Mouse (Mus musculus): ENCODE measurements around the gene Dab2ip.

The Dab2ip gene

DNA sequence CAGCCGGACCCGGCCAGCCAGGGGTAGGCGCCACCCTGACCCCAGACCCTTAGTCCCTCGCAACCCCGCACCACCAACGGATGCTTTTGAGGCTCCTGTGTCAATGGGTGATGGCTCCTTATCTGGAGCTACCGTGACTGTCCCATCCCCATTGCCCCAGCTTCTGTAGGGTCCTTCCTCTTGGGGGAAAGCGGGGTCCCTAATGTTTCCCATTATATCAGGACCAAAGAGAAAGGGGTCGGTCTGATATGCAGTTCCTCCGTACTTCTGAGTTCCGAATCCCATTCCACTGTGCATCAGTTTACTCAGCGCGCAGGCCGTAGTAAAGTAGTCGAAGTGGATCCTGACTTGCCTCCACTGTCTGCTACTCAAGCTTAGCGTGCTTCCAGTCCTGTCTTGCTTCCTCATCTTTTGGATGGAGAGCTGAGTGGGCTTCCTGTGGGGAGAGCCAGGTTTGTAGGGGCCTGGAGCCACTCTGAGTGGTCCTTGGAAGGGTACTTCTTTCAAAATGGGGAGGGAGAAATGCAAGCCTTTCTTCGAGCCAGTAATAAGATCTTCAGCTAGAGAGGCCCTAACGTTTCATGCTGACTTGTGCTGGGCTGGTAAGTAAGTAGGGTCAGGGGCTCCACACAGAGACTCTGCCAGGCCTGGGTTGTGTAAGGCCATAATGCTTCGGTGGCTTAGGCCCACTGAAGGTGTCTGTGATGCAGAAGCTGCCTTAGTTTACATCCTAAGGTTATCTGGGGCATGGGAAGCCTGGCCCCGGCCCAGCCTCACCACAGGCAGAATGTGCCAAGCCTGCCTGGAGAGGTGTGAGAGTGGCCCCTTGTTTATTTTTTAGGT, 64.4 kb downstream of the Dab2ip start:
- DNase-seq (ENCODE audit: low spot score in 2 of 2): no peak

DNA sequence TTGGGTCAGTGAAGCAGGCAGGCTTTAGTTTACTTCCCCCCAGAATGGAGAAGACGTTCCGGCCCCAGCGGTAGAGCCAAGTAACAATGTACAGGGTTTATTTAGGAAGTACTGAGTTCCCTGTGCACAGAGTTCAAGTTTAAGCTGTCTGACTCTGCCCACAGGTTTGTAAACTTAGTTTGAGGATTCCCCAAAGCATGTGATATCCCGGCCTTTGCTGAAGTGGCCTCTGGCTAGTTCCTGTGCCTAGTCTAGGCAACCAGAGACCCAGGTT, 65.0 kb downstream of the Dab2ip start:
- DNase-seq (ENCODE audit: low spot score in 2 of 2): peak in 1 of 2 experiments; percentile 16

DNA sequence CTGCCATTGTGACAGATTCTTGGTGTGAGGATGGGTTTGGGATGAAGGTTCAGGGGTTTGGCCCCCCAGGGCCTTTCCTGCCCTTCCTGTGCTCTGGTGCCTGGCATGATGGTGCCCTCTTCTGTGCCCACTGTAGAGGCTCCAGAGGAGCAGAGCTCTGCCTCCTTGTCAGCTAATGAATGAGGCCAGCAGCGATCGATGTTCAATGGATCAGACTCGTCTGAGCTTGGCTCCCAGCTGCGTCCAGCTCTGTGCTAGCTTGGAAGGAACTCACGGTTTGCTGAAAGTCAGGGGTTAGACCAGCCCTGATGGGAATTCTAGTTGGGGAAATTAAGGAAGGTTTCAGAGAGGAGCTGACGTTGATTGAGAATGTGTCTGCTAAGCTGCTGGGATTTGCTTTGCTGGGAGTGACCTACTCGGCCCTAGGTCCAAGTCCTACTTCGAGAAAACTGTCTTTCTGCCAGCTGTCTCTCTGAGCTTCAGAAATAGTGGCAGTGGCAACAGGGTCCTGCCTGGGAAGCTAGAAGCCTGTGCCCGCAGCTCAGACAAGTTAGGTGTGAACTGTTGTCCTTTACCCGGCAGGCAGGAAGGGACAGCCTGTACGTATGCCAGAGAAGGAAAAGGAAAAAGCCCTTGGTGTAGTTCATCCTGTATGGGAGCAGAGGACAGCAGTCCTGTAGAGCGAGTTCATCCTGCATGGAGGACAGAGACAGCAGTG, 65.5 kb downstream of the Dab2ip start:
- no peak for DNase-seq (ENCODE audit: low spot score in 2 of 2)

DNA sequence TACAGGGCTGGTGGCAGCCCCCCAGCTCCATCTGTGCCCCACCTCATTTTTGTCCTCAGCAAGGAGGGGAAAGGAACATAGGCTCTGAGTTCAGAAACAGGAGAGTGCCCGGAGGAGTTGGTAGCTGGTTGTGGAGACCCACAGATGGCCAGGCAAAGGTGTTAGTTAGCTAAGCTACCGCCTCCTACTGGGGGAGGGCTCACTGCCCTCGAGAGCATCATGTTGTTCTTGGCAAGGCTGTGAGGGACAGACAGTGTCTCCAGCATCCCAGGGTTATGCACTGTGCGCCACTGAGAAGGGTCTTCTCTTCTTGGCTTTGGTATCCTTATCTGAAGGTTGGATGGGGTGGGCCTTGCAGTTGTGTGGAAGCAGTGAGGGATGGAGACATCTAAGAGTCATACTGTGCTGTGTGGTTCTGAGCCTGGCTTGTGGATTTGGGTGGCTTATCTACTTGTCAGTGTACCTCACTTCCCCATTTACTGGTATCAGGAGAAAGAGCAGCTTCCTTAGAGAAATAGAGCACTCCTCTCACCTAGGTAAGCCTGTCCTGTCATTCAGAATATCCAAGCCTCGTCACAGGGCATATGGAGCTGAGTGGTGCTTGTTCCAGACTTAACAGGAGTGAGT, 66.4 kb downstream of the Dab2ip start:
- DNase-seq (ENCODE audit: low spot score in 2 of 2): no peak

DNA sequence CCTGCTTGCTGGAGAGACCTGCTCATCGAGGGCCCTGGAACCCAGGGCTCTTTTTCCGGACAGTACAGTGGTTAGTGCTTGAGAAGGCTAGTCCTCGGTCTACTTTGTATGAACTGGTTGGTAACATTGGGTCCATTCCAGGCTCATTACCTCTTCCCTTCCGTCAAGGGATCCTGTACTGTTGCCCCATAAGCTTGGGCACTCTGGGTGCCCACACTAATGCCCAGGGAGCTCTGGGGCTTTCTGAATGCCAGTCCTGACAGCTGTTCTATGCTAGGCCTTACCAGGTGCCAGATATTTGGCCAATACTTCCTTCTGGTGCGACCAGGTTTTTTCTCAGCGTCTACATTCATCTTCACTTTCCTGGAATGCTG, 66.9 kb downstream of the Dab2ip start:
- DNase-seq (ENCODE audit: low spot score in 2 of 2): no peak

DNA sequence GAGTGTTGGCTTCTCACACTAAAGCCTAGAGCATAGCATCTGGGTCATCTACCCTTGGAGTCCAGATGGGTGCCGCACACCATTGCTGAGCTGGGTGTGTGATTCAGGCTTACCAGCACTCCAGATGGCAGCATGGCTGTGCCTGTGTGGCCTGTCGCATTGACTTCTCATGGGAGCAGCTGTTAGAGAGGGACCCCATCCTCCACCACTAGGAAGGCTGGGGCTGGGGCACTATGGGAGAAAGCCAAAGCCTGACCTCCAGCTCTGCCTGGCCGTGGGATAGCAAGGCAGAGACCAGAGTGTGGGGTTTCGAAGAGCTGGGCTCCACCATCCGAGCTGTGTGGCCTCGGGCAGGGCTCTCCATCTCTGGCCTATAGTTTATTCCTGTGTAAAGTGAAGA, 67.5 kb downstream of the Dab2ip start:
- no peak for DNase-seq (ENCODE audit: low spot score in 2 of 2)

DNA sequence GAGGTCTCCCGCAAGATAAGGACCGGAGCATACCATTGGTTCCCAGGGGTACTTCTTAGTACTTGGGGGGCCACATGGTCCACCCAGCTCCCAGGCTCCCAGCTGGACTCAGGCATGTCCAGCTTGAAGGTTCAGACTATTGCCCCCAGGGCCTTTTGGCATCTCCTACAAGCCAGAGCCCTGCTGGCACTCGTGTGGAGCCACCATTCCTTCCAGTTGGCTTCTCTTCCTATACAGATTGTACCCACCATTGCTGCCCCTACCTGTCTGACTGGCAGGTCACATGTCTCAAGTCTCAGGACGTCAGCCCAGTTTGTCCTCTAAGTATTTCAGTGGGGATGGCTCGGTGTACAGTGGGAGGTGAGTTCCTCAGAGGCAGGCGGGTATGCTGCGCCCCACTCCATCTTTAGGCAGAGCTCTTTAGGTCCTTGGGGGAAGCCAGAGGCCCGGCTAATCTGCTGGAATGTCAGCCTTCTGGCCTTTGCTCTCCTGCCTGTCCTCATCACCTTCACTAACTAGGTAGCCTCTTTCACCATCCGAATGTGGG, 68.2 kb downstream of the Dab2ip start:
- no peak for DNase-seq (ENCODE audit: low spot score in 2 of 2)

DNA sequence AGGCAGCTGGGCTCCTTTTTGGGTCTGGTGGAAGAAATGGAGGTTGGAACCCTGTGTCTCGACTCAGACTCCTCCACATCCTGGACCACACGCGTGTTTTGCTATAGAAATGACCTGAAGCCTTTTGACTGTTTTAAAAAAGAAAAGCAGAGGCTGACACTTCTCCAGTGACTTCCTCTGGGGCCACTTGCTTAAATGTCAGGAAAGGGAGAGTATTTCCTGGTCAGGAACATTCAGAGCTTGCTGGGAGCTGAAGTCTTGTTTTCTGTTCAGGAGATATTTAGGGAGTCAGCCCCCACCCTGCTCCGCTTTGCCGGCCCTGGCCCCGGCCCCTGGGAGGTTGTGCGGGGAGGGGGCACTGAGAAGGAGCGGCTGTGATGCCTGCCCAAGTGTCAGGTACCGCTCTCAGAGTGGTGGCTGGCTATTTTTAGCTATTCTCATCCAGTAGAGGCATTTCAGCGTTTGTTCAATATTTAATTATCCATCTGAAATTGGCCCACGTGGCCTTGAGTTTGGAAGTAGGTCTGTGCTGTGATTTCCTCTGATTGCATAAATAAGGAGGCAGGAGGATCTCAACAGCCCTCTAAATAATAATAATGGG, 69.3 kb downstream of the Dab2ip start:
- DNase-seq (ENCODE audit: low spot score in 2 of 2): no peak

DNA sequence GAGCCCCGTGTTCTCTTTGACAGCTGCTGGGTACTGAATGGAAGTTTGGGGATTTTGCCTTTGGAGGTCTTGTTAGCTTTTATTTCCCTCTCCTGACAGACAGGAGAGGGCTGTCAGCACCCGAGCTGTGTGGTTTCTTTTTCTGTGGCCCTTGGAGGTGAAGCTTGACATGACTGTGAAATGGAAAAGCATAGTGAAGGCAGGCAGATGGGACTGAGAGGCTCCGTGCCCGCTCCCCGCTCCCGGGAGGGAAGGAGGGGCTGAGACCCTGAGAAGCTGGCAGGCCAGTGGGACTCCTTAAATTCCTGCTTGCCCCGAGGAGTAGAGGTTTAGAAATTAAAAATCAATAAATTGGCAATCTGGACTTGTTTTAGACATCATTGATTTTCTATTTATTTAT, 70.0 kb downstream of the Dab2ip start:
- no peak for DNase-seq (ENCODE audit: low spot score in 2 of 2)

DNA sequence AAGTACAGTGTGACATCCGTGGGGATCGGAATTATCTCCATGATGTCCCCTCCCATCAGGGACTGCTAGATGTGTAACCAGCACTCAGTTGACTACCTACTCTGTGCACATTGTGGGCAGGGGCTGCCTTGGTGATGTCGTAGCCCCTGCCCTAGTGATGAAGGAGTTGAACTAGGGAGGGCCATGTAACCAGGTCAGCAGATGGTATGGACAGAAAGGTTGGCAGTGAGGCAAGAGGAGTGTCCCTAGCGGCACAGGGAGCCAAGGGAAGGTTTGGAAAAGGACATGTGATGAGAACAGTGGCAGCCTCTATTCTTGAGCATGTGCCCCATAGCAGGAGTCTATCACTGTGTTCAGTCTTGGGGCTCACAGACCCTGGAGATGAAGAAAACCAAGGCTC, 70.6 kb downstream of the Dab2ip start:
- no peak for DNase-seq (ENCODE audit: low spot score in 2 of 2)

DNA sequence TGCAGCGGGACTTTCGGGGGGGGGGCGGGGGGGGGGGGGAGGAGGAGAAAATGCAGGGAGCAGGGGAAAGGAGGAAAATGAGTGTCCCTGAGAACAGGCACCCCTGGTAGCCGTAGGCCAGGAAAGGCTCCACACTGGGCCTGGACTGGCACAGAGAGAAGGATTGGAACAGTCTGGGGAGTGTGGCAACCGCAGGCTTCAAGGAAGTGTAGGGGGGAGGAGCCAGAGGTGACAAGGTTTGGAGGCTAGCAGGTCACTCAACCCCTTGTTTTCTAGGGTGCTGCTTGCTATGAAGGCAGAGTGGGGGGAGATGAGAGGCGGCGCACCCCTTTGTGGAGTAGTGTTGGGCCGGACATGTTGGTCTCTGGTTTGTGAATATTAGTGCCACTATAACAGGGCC, 71.1 kb downstream of the Dab2ip start:
- no peak for DNase-seq (ENCODE audit: low spot score in 2 of 2)

DNA sequence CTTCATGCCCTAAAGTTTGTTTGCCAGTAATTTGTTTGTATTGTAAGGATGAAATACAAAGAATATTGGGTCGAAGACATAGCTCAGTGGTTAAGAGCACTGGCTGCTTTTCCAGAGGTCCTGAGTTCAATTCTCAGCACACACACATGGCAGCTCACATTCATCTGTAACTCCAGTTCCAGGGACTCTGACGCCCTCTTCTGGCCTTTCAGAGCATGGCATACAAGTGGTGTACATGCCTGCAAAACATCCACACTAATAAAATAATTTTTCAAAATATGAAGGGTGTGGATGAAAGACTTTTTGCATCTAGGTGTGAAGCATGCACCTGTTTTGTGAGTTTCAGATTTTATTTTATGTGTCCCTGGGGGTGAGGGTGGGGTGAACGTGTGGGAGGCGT, 75.3 kb downstream of the Dab2ip start:
- DNase-seq (ENCODE audit: low spot score in 2 of 2): no peak

DNA sequence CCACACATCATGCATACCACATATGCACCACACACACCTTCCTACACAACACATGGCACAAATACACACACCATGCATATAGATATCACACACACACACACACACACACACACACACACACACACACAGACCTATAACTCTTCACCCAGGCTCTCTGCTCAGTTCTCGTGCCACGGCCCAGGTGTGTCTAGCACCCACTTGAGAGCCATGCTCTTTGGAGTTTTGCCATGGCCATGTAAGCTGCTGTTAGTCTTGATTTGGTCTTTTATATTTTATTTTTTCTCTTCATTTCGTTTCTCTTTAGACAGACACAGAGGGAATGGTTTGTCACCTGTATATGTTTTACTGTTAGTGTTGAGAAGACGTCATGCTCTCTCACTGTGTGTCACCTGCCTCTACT, 76.9 kb downstream of the Dab2ip start:
- no peak for DNase-seq (ENCODE audit: low spot score in 2 of 2)

DNA sequence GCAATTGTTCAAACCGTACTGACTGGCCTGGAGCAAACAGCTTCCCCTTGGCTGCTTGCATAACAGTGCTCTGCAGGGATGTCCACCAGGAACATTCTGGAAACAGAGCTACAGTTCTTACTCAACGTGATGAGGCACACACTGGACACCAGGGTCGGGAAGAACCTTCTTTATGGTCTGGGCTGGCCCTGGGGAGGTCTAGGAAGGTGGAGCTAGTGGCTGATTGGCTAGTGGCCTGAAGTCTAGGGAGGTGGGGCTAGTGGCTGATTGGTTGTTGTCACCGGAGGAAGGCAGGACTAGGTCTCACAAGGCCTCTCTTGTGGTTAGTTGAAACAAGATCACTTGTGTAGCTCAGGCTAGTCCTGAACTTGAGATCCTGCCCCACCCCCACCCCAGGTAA, 77.5 kb downstream of the Dab2ip start:
- no peak for DNase-seq (ENCODE audit: low spot score in 2 of 2)

DNA sequence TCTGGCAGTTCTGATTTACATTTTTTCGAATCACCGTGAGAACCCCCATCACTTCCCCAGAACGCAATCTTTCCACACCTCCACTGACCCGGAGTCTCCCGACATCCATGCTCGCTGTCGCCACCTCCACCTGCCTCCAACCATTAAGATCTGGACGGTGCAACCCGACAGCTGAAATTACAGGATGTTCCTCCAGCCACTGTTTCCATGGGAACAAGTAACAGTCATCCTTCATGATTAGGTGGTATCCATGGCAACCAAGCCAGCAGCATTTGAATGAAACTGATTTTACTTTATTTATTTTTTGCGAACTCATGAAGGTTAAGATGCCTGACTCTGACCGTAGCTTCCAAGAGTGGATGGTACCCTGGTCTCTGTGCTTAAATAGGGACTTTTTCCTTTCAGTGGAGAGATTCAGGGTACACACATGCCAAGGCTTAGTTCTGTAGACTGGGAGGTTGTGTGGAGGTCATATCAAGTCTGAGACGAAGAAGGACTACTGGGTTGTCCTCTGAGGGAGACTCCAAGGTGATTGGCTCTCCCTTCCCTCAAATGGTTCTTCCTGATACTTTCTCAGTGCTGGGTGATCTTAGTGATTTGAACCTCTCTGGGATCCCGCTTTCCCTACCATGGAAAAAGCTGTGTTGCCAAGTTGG, 79.9 kb downstream of the Dab2ip start:
- DNase-seq (ENCODE audit: low spot score in 2 of 2): no peak

DNA sequence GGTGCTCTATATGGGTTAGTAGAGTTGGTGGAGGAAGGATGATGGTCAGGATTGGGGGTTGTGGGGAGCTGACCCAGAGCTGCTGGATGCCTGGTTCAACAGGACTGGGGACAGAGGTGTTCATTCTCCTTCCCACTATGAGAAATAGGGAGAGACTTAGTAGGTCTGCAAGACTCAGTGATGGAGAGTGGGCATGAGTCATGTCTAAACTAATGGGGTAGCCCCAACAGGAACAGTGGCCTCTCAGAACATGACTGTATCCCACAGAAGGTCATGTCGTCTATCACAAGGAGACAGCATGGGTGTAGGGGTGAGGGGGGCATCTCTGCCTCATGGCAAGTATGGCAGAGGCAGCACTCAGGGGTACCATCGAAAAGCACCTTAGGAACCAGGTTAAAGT, 81.7 kb downstream of the Dab2ip start:
- DNase-seq (ENCODE audit: low spot score in 2 of 2): no peak

DNA sequence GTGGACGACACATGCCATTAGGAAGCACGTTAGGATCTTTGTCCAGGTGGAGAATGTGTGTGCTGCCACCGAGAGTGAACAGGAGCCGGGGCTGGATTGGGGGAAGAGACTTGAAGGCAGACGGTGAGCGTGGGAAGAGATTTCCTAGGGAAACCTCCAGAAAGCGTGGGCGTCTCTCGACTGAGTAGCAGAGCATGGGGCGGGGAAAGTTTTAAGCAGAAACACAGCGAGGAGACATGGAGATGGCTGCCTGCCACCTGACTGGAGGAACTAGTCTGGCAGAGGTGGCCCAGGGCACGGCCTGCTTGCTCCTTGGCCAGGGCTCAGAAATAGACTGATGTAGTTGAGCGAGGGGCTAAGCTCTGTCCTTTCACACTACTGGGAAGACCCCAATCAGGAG, 82.5 kb downstream of the Dab2ip start:
- DNase-seq (ENCODE audit: low spot score in 2 of 2): no peak

DNA sequence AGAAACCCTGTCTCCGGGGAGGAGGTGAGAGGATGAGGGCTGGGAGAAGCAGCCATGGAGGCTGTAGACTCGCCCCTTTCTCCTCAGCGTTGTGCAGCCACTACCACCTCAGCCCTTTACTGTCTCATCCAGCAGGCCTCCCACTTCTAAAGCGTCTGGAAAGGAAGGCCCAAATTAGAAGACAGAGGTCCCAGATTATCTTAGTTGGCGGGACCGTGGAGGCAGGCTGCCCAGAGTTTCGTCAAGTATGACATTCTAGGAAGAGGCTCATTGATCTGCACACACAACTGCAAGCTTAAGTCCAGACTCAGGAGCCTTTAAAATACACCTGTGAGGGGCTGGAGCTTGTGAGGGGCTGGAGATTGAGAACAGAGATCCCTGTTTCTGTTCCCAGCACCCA, 84.2 kb downstream of the Dab2ip start:
- no peak for DNase-seq (ENCODE audit: low spot score in 2 of 2)

DNA sequence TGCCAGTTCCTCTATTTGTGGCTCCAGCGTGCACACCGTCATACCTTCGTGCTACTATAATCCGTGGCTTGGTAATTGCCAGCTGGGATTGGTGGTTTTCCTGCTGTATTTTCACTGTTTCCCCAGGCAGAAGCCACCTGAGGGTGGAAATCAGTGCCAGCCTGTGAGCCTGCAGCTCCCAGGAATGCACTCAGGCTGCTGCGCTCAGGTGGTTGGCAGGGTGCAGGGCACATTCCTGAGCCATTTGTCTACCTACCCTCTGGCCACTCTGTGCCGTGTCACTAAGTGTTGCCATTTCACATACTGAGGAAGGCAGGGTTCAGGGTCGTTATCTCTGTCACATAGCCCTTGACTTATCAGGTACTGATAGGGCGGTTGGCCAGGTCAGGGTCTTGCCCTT, 88.5 kb downstream of the Dab2ip start:
- DNase-seq (ENCODE audit: low spot score in 2 of 2): no peak

DNA sequence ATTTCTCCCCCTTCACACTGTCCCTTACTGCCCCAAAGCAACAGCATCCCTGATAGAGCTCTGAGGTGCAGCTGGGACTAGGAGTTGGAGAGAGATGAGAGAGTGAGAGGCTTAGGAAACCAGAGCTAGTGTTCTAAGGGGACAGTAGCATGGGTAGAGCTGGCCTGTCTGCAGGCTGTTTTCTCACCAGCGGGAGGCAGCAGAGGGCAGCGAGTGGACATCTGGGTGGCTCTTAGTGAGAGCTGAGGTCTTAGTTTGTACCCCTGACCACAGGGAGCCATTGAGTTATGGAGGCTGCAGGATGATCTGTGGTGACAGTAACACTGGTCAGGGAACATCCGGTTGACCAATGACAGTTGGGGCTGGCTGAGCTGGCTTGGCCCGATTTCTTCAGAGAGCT, 91.6 kb downstream of the Dab2ip start:
- DNase-seq (ENCODE audit: low spot score in 2 of 2): peak; percentile 62 to 64

DNA sequence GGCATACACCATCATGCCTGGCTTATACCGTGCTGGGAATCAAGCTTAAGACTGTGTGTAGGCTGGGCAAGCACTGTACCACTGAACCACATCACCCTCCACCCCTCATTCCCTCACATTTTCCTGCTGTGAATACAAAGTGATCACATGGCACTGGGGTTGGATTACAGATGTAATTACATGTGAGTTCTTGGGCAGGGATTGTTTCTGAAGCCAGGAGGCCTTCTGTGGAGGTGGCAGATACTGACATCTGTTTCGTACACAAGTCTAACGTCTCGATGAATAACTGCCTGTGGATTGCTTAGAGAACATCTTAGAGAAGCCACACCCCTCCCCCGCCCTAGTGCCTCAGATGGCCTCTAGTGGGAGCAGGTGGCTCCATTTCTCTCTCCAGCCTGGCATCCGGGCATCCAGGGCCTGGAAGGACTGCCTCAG, 93.2 kb downstream of the Dab2ip start:
- no peak for DNase-seq (ENCODE audit: low spot score in 2 of 2)

DNA sequence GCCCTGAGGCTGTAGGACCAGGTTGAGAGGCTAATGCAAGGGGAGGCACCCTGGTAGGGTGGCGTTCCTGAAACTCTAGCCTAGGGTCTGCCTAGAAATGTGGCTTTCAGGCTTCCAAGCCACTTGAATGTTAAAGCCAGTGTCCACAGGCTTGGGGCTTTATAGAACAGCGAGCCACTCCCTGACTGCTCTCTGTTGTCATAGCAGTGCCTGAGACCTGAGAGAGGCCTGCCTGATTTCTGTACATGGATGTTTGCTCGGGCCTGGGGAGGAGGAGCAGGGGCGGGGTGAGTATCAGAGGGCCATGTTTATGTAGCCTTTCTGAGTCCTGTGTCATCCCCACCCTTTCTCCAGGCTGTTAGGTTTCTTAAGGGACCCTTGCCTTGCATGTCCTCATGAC, 94.9 kb downstream of the Dab2ip start:
- DNase-seq (ENCODE audit: low spot score in 2 of 2): no peak
